Mouse (Mus musculus): ENCODE data around the gene Dgcr8.

DNA sequence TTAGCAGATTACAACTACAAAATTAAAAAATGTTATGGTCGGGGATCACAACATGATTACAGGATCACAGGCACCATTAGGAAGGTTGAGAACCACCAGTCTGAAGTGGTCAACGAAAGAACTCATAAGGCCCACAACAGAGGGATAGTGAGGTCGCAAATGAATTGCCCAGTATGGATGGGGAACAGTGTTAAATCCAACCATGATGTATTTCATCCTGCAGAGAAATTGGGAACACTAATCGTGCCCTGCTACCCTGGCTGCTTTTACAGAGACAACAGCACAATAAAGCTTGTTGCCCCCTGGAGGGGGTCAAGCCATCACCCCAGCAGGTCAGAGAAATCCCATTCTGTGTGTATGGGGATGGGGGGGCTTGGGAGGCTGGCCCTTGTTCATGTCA, 38.8 kb downstream of the Dgcr8 start:
- TF ChIP-seq CTCF (IDR thresholded peaks at IDR 0.05; ENCODE audit: low read depth): no peak
- TF ChIP-seq EP300 (IDR thresholded peaks at IDR 0.05; ENCODE audit: low read depth): no peak
